Mouse (Mus musculus): ENCODE measurements around the gene Mov10l1. TPM values are rescaled to one million over a fixed set of nuclear protein-coding genes. Genes with fewer than 3 reads are reported as not detected.

Mov10l1 gene
- 0.81 TPM for polyA plus RNA-seq (2014; fragmentation: Illumina TruSeq; extraction: RNeasy Lipid Tissue Mini Kit (QIAGEN cat#74804); ENCODE audit: low read depth, low replicate concordance)

DNA sequence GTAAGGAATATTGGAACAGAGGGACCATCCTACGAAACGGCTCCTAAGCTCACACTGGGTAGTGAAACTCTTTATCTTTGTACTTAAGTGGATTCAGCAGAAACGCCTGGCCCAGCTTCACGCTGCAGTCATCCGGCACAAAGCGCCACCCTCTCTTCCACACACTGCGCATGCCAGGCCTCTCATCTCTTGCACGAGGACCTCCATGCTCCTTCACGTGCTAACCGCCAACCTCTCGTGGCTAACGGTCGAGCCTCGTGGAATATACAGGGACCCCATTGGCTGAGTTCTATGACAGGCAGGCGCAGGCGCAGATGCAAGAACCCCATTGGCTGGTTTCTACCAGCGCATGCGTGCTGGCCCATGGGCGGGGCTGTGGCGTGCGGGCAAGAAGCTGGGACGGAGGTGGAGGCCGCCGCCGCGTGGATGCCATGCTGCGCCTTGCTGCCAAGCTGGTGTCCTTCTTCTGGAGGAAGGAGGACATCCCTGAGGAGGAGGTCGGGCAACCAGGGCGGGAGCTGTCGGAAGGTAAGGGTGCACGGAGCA lies at the start of gene Mov10l1:
TSS of gene Mov10l1 (plus strand) at position 376 of the 546 bp plus-strand sequence.

DNA sequence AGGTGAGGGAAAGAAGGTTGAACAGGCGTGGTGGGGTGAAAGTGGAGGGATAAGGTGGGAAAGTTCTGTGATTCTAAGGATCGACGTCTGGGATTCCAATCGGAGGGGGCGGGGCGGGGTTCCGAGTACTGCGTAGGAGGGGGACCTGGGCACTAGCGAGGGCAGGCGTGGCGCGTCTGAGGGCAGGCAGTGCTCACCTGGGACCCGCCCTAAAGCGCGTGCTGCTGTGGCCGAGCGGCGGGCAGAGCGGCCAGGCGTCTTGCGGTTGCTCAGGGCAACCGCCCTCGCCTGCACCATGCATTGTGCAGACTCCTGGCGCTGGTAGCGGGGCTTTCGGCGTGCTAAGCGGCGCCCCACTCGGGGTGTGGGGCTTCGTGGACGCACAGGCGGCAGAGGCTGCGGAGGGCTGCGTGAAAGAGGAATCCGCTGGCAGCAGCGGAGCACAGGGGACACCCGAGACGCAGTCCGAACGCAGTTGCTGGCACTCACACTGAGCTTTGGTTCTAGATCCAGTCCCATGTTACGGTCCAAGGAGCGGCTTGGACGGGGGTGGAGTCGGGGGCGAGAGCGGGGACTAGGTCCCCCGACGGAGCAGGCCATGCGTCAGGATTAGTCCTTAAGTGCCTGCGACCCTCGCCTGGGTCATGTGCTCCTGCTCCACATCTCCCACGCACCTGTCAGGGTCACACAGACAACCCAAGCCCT lies 28.2 kb upstream of the Mov10l1 start, which contains the start of gene Ttll8:
TSS of gene Ttll8 (minus strand) at position 51 of the 705 bp plus-strand sequence.

DNA sequence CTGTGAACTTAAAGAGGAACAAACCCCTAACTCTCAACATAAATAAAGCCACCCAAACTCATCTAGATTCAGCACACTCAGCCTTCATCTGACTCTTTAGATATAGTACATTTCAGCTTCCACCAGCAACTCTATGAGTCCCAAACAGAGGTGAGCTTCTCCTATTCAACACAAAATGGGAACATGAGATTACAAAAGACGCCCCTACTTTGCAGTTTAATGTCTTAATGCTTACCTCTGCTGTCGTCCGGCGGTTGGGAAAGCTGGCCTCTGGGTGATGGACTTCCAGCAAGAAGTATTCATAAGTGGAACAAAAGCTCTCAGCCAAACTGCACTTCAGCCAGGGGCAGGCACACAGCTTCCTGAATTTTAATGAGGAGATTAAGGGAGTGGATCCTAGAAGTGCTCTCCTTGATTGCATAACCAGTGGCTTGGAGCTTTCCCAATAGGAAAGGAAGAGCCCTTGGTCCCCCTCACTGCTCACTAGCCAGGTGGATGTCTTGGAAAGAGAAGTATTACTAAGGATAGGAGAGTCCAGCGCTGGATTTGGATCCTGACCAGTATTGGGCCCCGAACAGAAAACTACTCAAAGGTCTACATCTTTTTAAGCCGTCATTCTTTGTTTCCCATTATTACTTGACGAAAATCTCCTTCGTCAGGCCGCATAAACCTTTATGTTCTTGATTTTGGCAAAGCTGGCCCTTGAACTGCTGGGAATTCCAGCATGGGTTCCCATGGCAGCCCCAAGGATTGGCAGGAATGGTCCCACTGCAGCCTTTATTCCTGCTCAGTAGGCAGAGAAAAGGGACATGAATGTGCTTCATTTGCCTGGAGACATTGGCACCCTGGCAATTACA lies 4.2 kb upstream of the Mov10l1 start, which contains the start of gene Mlc1:
TSS of gene Mlc1 (minus strand) at position 727 of the 857 bp plus-strand sequence.

DNA sequence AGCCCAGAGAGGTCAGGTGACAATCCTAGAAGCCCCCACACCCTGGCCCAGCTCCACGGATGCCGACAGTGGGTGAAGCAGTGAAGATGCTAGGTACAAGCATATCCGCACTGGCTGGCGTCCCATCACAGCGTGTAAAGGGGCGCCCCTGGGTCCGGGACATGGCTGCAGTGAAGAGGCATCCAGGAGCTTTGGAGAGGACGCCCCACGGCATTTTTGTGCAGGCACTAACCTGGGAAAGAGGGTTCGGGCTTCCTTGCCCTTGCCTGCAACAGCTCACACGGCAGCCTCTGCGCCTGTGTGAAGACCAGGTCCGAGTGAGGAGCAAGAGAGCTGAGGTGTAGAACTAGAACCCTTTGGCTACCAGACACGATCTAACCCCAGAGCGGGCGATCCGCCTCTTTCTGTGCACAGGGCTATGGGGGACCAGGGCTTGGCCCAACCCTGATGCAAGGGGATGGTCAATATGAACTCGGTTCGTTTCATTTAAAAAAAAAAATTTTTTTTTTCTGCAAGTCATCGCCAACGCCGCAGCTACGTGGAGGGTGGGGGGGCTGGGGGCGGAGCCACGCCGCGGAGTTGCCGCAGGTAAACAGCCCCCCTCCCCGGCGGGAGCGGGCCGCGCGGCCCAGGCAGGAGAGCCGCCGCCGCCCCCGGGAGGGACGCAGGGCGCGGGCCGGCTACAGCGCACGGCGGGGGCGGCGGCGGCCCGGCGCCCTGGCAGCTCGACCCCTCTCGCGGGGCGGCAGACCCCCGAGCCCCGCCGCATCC lies 76.6 kb downstream of the Mov10l1 start, which contains the start of gene Panx2:
TSS of gene Panx2 (plus strand) at position 574 of the 771 bp plus-strand sequence.

DNA sequence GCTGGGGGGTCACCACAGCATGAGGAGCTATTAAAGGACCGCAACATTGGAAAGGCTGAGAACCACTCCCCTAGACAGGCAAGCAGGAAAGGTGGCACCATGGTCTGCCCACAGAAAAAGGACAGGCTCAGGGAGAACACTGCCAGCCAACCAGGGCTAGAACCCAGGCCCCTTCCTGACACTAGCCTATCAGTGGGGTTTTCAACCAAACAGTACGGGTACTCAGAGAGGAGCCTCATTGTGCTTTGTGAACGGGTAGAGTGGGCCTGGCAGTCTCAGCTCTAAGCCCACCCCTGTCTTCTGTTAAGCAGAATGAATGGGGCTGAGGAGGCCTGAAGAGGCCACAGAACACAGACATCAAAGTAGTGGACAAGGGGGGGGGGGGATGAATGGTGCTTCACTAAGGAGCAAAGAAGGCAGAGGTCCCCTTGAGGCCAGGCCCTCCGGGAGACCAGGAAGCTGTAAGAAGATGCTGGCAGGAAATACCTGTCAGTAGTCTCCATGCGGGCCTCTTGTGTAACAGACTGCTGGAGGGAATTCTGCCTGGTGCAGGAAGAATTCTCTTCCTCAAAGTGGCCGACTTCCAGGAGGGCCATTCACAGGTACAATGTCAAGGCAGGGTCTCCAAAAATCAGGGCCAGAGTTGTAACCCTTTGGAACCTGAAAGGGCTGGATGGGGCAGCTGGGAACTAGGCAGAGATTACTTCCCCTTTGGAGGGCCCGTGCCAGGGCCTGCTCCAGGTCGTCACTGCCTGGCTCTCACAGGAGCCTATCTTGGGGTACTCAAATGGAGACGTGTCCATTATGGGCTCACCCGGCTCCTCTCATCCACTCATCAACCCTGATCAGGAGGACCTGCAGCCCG lies 92.1 kb downstream of the Mov10l1 start, which contains the start of gene Trabd:
TSS of gene Trabd (plus strand) at position 512 of the 865 bp plus-strand sequence.

DNA sequence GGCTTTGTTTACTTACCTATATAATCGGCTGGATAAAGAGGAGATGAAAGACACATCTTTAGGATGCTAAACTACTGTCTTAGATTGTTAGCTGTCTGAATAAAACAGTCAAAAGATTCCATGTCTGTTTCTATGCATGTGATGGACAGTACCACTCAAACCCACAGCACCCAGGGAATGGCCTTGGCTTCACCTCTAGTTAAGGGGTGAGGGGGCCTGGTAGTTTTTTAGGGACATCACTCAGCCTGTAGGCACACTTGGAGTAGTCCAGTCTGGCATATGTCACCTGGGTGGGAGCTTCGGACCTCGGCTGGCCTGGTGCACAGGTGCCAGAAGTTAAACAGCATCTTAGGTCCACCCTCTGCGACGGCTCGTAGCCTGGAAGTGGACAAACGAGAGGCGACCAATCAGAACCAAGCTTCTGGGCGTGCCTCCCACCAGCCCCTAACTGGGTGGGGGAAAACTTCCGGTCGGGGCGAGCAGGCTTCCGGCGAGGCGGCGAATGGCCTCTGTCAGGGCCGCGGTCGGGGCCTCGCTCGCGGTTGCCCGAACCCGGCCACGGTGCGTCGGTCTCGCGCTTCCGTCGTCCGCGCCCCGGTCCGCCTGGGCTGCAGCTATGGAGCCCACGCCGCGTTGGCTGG lies 106.0 kb downstream of the Mov10l1 start, which contains the start of gene Selenoo:
TSS of gene Selenoo (plus strand) at position 478 of the 641 bp plus-strand sequence.

Other genes with a start within 250 kb of the Mov10l1 start
- gene Brd1, start 248.7 kb upstream of the Mov10l1 start, polyA plus RNA-seq (2014; fragmentation: Illumina TruSeq; extraction: RNeasy Lipid Tissue Mini Kit (QIAGEN cat#74804); ENCODE audit: low read depth, low replicate concordance) = 33.3 TPM
- gene Zbed4, start 231.2 kb upstream of the Mov10l1 start, polyA plus RNA-seq (2014; fragmentation: Illumina TruSeq; extraction: RNeasy Lipid Tissue Mini Kit (QIAGEN cat#74804); ENCODE audit: low read depth, low replicate concordance) = 8.4 TPM
- gene Alg12, start 163.6 kb upstream of the Mov10l1 start, polyA plus RNA-seq (2014; fragmentation: Illumina TruSeq; extraction: RNeasy Lipid Tissue Mini Kit (QIAGEN cat#74804); ENCODE audit: low read depth, low replicate concordance) = 15.2 TPM
- 123 TPM for gene Creld2, start 163.3 kb upstream of the Mov10l1 start, polyA plus RNA-seq (2014; fragmentation: Illumina TruSeq; extraction: RNeasy Lipid Tissue Mini Kit (QIAGEN cat#74804); ENCODE audit: low read depth, low replicate concordance)
- 52.9 TPM for gene Pim3, start 120.7 kb upstream of the Mov10l1 start, polyA plus RNA-seq (2014; fragmentation: Illumina TruSeq; extraction: RNeasy Lipid Tissue Mini Kit (QIAGEN cat#74804); ENCODE audit: low read depth, low replicate concordance)
- 2.4 TPM for gene Ttll8, start 28.5 kb upstream of the Mov10l1 start, polyA plus RNA-seq (2014; fragmentation: Illumina TruSeq; extraction: RNeasy Lipid Tissue Mini Kit (QIAGEN cat#74804); ENCODE audit: low read depth, low replicate concordance)
- 1.3 TPM for gene Mlc1, start 3.9 kb upstream of the Mov10l1 start, polyA plus RNA-seq (2014; fragmentation: Illumina TruSeq; extraction: RNeasy Lipid Tissue Mini Kit (QIAGEN cat#74804); ENCODE audit: low read depth, low replicate concordance)
- 2.1 TPM for gene Panx2, start 76.8 kb downstream of the Mov10l1 start, polyA plus RNA-seq (2014; fragmentation: Illumina TruSeq; extraction: RNeasy Lipid Tissue Mini Kit (QIAGEN cat#74804); ENCODE audit: low read depth, low replicate concordance)
- gene Trabd, start 92.2 kb downstream of the Mov10l1 start, polyA plus RNA-seq (2014; fragmentation: Illumina TruSeq; extraction: RNeasy Lipid Tissue Mini Kit (QIAGEN cat#74804); ENCODE audit: low read depth, low replicate concordance) = 71.4 TPM
- 28.7 TPM for gene Selenoo, start 106.2 kb downstream of the Mov10l1 start, polyA plus RNA-seq (2014; fragmentation: Illumina TruSeq; extraction: RNeasy Lipid Tissue Mini Kit (QIAGEN cat#74804); ENCODE audit: low read depth, low replicate concordance)
- 39.9 TPM for gene Tubgcp6, start 140.2 kb downstream of the Mov10l1 start, polyA plus RNA-seq (2014; fragmentation: Illumina TruSeq; extraction: RNeasy Lipid Tissue Mini Kit (QIAGEN cat#74804); ENCODE audit: low read depth, low replicate concordance)
- gene Hdac10, start 145.8 kb downstream of the Mov10l1 start, polyA plus RNA-seq (2014; fragmentation: Illumina TruSeq; extraction: RNeasy Lipid Tissue Mini Kit (QIAGEN cat#74804); ENCODE audit: low read depth, low replicate concordance) = 14.5 TPM
- gene Mapk12, start 157.8 kb downstream of the Mov10l1 start, polyA plus RNA-seq (2014; fragmentation: Illumina TruSeq; extraction: RNeasy Lipid Tissue Mini Kit (QIAGEN cat#74804); ENCODE audit: low read depth, low replicate concordance) = 21.4 TPM
- 19.2 TPM for gene Mapk11, start 166.7 kb downstream of the Mov10l1 start, polyA plus RNA-seq (2014; fragmentation: Illumina TruSeq; extraction: RNeasy Lipid Tissue Mini Kit (QIAGEN cat#74804); ENCODE audit: low read depth, low replicate concordance)
- 86.5 TPM for gene Plxnb2, start 197.9 kb downstream of the Mov10l1 start, polyA plus RNA-seq (2014; fragmentation: Illumina TruSeq; extraction: RNeasy Lipid Tissue Mini Kit (QIAGEN cat#74804); ENCODE audit: low read depth, low replicate concordance)
- gene Dennd6b, start 213.6 kb downstream of the Mov10l1 start, polyA plus RNA-seq (2014; fragmentation: Illumina TruSeq; extraction: RNeasy Lipid Tissue Mini Kit (QIAGEN cat#74804); ENCODE audit: low read depth, low replicate concordance) = 9.0 TPM
- gene Ppp6r2, start 228.6 kb downstream of the Mov10l1 start, polyA plus RNA-seq (2014; fragmentation: Illumina TruSeq; extraction: RNeasy Lipid Tissue Mini Kit (QIAGEN cat#74804); ENCODE audit: low read depth, low replicate concordance) = 28.3 TPM

Data from adipose tissue, adult 10 weeks (tissue).